Mouse (Mus musculus) heart, embryonic 13.5 days (tissue): ENCODE results near the gene Ppp1r13l. TPM values are rescaled to one million over a fixed set of nuclear protein-coding genes. Genes with fewer than 3 reads are reported as not detected.
A peak's percentile ranks its signal among the peaks of the same experiment; 100 is the strongest.

ENCODE experiments used
- ATAC-seq: fragments of 200-750 bp; cut with Nextera tagmentation; 2 replicates; pipeline ENCODE4 v1.8.0; 2017; ENCODE audit warnings: moderate TSS enrichment; ENCODE audit not compliant: insufficient number of reproducible peaks, low FRiP score, low TSS enrichment; ENCODE audit errors: extremely low read depth
- H3K27ac ChIP-seq: fragments of 300-500 bp; sonication (generic); replicated peaks from 2 replicates; pipeline ENCODE4 v1.5.1; 2015; ENCODE audit warnings: moderate library complexity, mild to moderate bottlenecking, inconsistent platforms
- H3K27me3 ChIP-seq: fragments of 300-500 bp; sonication (generic); replicated peaks from 2 replicates; pipeline ENCODE4 v1.6.1; 2015; ENCODE audit warnings: mild to moderate bottlenecking, inconsistent platforms
- H3K36me3 ChIP-seq: fragments of 300-500 bp; sonication (generic); 2 replicates; pipeline ENCODE4 v1.6.1; 2015; ENCODE audit warnings: mild to moderate bottlenecking, inconsistent platforms
- H3K4me1 ChIP-seq: fragments of 300-500 bp; sonication (generic); 2 replicates; pipeline ENCODE4 v1.6.1; 2015; ENCODE audit warnings: inconsistent platforms
- H3K4me2 ChIP-seq: fragments of 300-500 bp; sonication (generic); 2 replicates; pipeline ENCODE4 v1.6.1; 2015; ENCODE audit warnings: inconsistent platforms, mild to moderate bottlenecking, moderate library complexity
- H3K4me3 ChIP-seq: fragments of 300-500 bp; sonication (generic); 2 replicates; pipeline ENCODE4 v1.5.1; 2015; ENCODE audit warnings: moderate library complexity, mild to moderate bottlenecking, inconsistent platforms
- H3K9ac ChIP-seq: fragments of 300-500 bp; sonication (generic); 2 replicates; pipeline ENCODE4 v1.6.1; 2015; ENCODE audit warnings: inconsistent platforms, mild to moderate bottlenecking, moderate library complexity
- H3K9me3 ChIP-seq: fragments of 300-500 bp; sonication (generic); 2 replicates; pipeline ENCODE4 v1.6.1; 2016; ENCODE audit warnings: inconsistent platforms
- WGBS: fragments of 180-500 bp; shearing (Covaris S2); methylation state at CpG from one replicate; pipeline ENCODE4 v1.1.7; 2015; ENCODE audit warnings: mixed read lengths; 5-methylcytosine and 5-hydroxymethylcytosine counted together
- polyA plus RNA-seq: library from polyadenylated mRNA; unstranded; fragments of >200 nt; fragmentation: Nextera tagmentation; extraction: Ambion mirVana; gene quantifications from 2 replicates; pipeline ENCODE4 v1.2.1, GENCODE M21; 2015

Ppp1r13l gene
- polyA plus RNA-seq, 1 experiment from 2014 or later = 12.8 TPM

- ATAC-seq = no peak
- H3K27me3 ChIP-seq = peaks cover 62% of the 10 kb centered on the region
- peaks cover under 1% of the 10 kb centered on the region; the same call in 1 of the 2 replicates for H3K36me3 ChIP-seq
- 73% methylated on average over 4 of the region's 4 CpGs for WGBS
- H3K9me3 ChIP-seq = peaks cover 6% of the 10 kb centered on the region
- peaks cover 23% of the 10 kb centered on the region for H3K4me1 ChIP-seq
- no peak overlapping the region for H3K27ac ChIP-seq
- no peak overlapping the region for H3K9ac ChIP-seq
- no peak overlapping the region for H3K4me3 ChIP-seq
- H3K4me2 ChIP-seq = no peak overlapping the region
These were observed 41.4 kb downstream of the Ppp1r13l start for GRCm38 (mm10) chr7:19400946-19401345.

- Histone ChIP-seq H3K27ac (no peak overlapping the region), H3K27me3 (peaks cover 68% of the 10 kb centered on the region), H3K9me3 (peaks cover 6% of the 10 kb centered on the region), H3K4me1 (peaks cover 23% of the 10 kb centered on the region), H3K4me2 (no peak overlapping the region), H3K36me3 (no peaks in the 10 kb centered on the region), H3K9ac (no peak overlapping the region), H3K4me3 (no peak overlapping the region)
- WGBS = 80% methylated on average over 9 of the region's 9 CpGs
- no peak for ATAC-seq
These were observed 43.1 kb downstream of the Ppp1r13l start for GRCm38 (mm10) chr7:19402535-19403112.

GRCm38 (mm10) chr7:19403731-19404296, 44.3 kb downstream of the Ppp1r13l start, which contains the start of gene Klc3:
TSS of gene Klc3 (minus strand) at chr7:19404104.
- peak; percentile 66 for ATAC-seq
- Histone ChIP-seq H3K4me2 (peak within 1 kb of the TSS; percentile 98), H3K4me1 (peaks cover 23% of the 10 kb centered on the region), H3K4me3 (peak within 1 kb of the TSS; percentile 70), H3K27me3 (peaks cover 68% of the 10 kb centered on the region), H3K9ac (peak within 1 kb of the TSS; percentile 80), H3K36me3 (no peaks in the 10 kb centered on the region), H3K9me3 (peaks cover 6% of the 10 kb centered on the region), H3K27ac (no peak within 1 kb of the TSS)
- 1% methylated on average over 62 of the region's 62 CpGs for WGBS

GRCm38 (mm10) chr7:19404476-19404875, 44.9 kb downstream of the Ppp1r13l start, which contains the start of gene Ckm:
TSS of gene Ckm (plus strand) at chr7:19404776.
- Histone ChIP-seq H3K4me3 (peak within 1 kb of the TSS; percentile 70), H3K36me3 (no peaks in the 10 kb centered on the region), H3K27me3 (peaks cover 61% of the 10 kb centered on the region), H3K27ac (no peak within 1 kb of the TSS), H3K4me2 (peak within 1 kb of the TSS; percentile 98), H3K9me3 (peaks cover 6% of the 10 kb centered on the region), H3K4me1 (peaks cover 24% of the 10 kb centered on the region), H3K9ac (peak within 1 kb of the TSS; percentile 80)
- ATAC-seq = no peak
- 47% methylated on average over 7 of the region's 7 CpGs for WGBS

GRCm38 (mm10) chr7:19405417-19405816, 45.9 kb downstream of the Ppp1r13l start:
- H3K4me3 ChIP-seq = 0 out of 2 replicates have a peak overlapping the region, but pooled peaks have one; percentile 19
- 2% methylated on average over 19 of the region's 19 CpGs for WGBS
- peak overlapping the region; percentile 52 for H3K4me2 ChIP-seq
- H3K9ac ChIP-seq = 0 out of 2 replicates have a peak overlapping the region, but pooled peaks have one; percentile 61
- peaks cover 27% of the 10 kb centered on the region for H3K4me1 ChIP-seq
- no peak; the same call in 1 of the 2 replicates for ATAC-seq
- peaks cover 54% of the 10 kb centered on the region for H3K27me3 ChIP-seq
- no peaks in the 10 kb centered on the region for H3K36me3 ChIP-seq
- H3K9me3 ChIP-seq = peaks cover 6% of the 10 kb centered on the region
- H3K27ac ChIP-seq = no peak overlapping the region

- Histone ChIP-seq H3K9ac (peak overlapping the region; percentile 73), H3K36me3 (no peaks in the 10 kb centered on the region), H3K27me3 (peaks cover 17% of the 10 kb centered on the region), H3K9me3 (peaks cover 8% of the 10 kb centered on the region; the same call in 1 of the 2 replicates), H3K4me1 (peaks cover 35% of the 10 kb centered on the region), H3K4me3 (no peak overlapping the region), H3K4me2 (peak overlapping the region; percentile 61), H3K27ac (peak overlapping the region; percentile 91)
- ATAC-seq = peak; percentile 47; the same call in 1 of the 2 replicates
- WGBS = 13% methylated on average over 6 of the region's 6 CpGs
These were observed 50.2 kb downstream of the Ppp1r13l start for GRCm38 (mm10) chr7:19409753-19410152.

- WGBS = 53% methylated on average over 11 of the region's 11 CpGs
- H3K4me1 ChIP-seq = peaks cover 31% of the 10 kb centered on the region
- no peaks in the 10 kb centered on the region for H3K36me3 ChIP-seq
- peak overlapping the region; percentile 61 for H3K4me2 ChIP-seq
- peak overlapping the region; percentile 91 for H3K27ac ChIP-seq
- peak; percentile 42 for ATAC-seq
- H3K4me3 ChIP-seq = peak overlapping the region; percentile 40
- H3K9ac ChIP-seq = peak overlapping the region; percentile 71
- H3K9me3 ChIP-seq = peaks cover 8% of the 10 kb centered on the region; the same call in 1 of the 2 replicates
- peaks cover 21% of the 10 kb centered on the region; the same call in 1 of the 2 replicates for H3K27me3 ChIP-seq
These were observed 51.3 kb downstream of the Ppp1r13l start for GRCm38 (mm10) chr7:19410766-19411344.

- peaks cover 34% of the 10 kb centered on the region for H3K4me1 ChIP-seq
These were observed 52.2 kb downstream of the Ppp1r13l start for GRCm38 (mm10) chr7:19411783-19412182.

GRCm38 (mm10) chr7:19413525-19413924, 54.0 kb downstream of the Ppp1r13l start:
- Histone ChIP-seq H3K27ac (no peak overlapping the region), H3K27me3 (peaks cover 35% of the 10 kb centered on the region), H3K4me2 (no peak overlapping the region), H3K36me3 (0 out of 2 replicates have a peak, but pooled peaks cover 5% of the 10 kb centered on the region), H3K9me3 (peaks cover 8% of the 10 kb centered on the region; the same call in 1 of the 2 replicates), H3K4me3 (no peak overlapping the region), H3K9ac (no peak overlapping the region), H3K4me1 (peaks cover 34% of the 10 kb centered on the region)
- 71% methylated on average over 3 of the region's 3 CpGs for WGBS
- ATAC-seq = no peak

More at GRCm38 (mm10) chr7:19411783-19412182, 52.2 kb downstream of the Ppp1r13l start:
- Histone ChIP-seq H3K4me2 (peak overlapping the region; percentile 61), H3K9me3 (peaks cover 8% of the 10 kb centered on the region; the same call in 1 of the 2 replicates), H3K36me3 (no peaks in the 10 kb centered on the region), H3K4me3 (peak overlapping the region; percentile 40), H3K27me3 (peaks cover 21% of the 10 kb centered on the region; the same call in 1 of the 2 replicates), H3K9ac (peak overlapping the region; percentile 71), H3K27ac (peak overlapping the region; percentile 91)
- WGBS = 60% methylated on average over 5 of the region's 5 CpGs
- no peak for ATAC-seq

GRCm38 (mm10) chr7:19416590-19416989, 57.0 kb downstream of the Ppp1r13l start:
- peaks cover 8% of the 10 kb centered on the region; the same call in 1 of the 2 replicates for H3K9me3 ChIP-seq
- 55% methylated on average over 15 of the region's 15 CpGs for WGBS
- H3K27me3 ChIP-seq = peaks cover 63% of the 10 kb centered on the region
- H3K9ac ChIP-seq = 0 out of 2 replicates have a peak overlapping the region, but pooled peaks have one; percentile 7
- no peak overlapping the region for H3K4me2 ChIP-seq
- H3K27ac ChIP-seq = no peak overlapping the region
- H3K4me3 ChIP-seq = no peak overlapping the region
- H3K4me1 ChIP-seq = peaks cover 24% of the 10 kb centered on the region
- no peak for ATAC-seq
- H3K36me3 ChIP-seq = 0 out of 2 replicates have a peak, but pooled peaks cover 5% of the 10 kb centered on the region

- 0 out of 2 replicates have a peak overlapping the region, but pooled peaks have one; percentile 14 for H3K9ac ChIP-seq
- ATAC-seq = no peak
- 7% methylated on average over 28 of the region's 28 CpGs for WGBS
- peaks cover 18% of the 10 kb centered on the region for H3K36me3 ChIP-seq
- H3K4me3 ChIP-seq = peak overlapping the region; percentile 25; the same call in 1 of the 2 replicates
- H3K4me2 ChIP-seq = peak overlapping the region; percentile 35
- H3K27ac ChIP-seq = no peak overlapping the region
- H3K9me3 ChIP-seq = no peaks in the 10 kb centered on the region
- H3K4me1 ChIP-seq = peaks cover 17% of the 10 kb centered on the region
- H3K27me3 ChIP-seq = peaks cover 62% of the 10 kb centered on the region
These were observed 60.6 kb downstream of the Ppp1r13l start for GRCm38 (mm10) chr7:19420121-19420520.
